Mouse (Mus musculus) kidney, embryonic 15.5 days (tissue): ENCODE data around the gene Mid1. TPM values are rescaled to one million over a fixed set of nuclear protein-coding genes. Genes with fewer than 3 reads are reported as not detected.

Experiments used
- ATAC-seq: fragments of 200-750 bp; cut with Nextera tagmentation; replicated peaks from 2 replicates; pipeline ENCODE4 v1.8.0; 2017; ENCODE audit warnings: moderate TSS enrichment; ENCODE audit not compliant: low FRiP score
- H3K27ac ChIP-seq: fragments of 300-500 bp; sonication (generic); 2 replicates; pipeline ENCODE4 v1.5.1; 2015; ENCODE audit warnings: mild to moderate bottlenecking, inconsistent platforms
- H3K27me3 ChIP-seq: fragments of 300-500 bp; sonication (generic); 2 replicates; pipeline ENCODE4 v1.6.1; 2015; ENCODE audit warnings: inconsistent platforms
- H3K36me3 ChIP-seq: fragments of 300-500 bp; sonication (generic); 2 replicates; pipeline ENCODE4 v1.6.1; 2015; ENCODE audit warnings: inconsistent platforms
- H3K4me1 ChIP-seq: fragments of 300-500 bp; sonication (generic); 2 replicates; pipeline ENCODE4 v1.6.1; 2015; ENCODE audit warnings: inconsistent platforms
- H3K4me2 ChIP-seq: fragments of 300-500 bp; sonication (generic); 2 replicates; pipeline ENCODE4 v1.6.1; 2015; ENCODE audit warnings: moderate library complexity, mild to moderate bottlenecking, inconsistent platforms
- H3K4me3 ChIP-seq: fragments of 300-500 bp; sonication (generic); replicated peaks from 2 replicates; pipeline ENCODE4 v1.5.1; 2015; ENCODE audit warnings: mild to moderate bottlenecking, inconsistent platforms
- H3K9ac ChIP-seq: fragments of 300-500 bp; sonication (generic); 2 replicates; pipeline ENCODE4 v1.6.1; 2015; ENCODE audit warnings: mild to moderate bottlenecking, inconsistent platforms
- H3K9me3 ChIP-seq: fragments of 300-500 bp; sonication (generic); replicated peaks from 2 replicates; pipeline ENCODE4 v1.6.1; 2016; ENCODE audit warnings: inconsistent platforms
- WGBS: fragments of 180-500 bp; shearing (Covaris S2); methylation state at CpG from one replicate; pipeline ENCODE4 v1.1.7; 2015; ENCODE audit warnings: mixed read lengths; 5-methylcytosine and 5-hydroxymethylcytosine counted together
- polyA plus RNA-seq: library from polyadenylated mRNA; unstranded; fragments of >200 nt; fragmentation: Nextera tagmentation; extraction: Ambion mirVana; gene quantifications from 2 replicates; pipeline ENCODE4 v1.2.1, GENCODE M21; 2015

Gene Mid1
- 7.5 and 11.4 TPM in 2 replicates for polyA plus RNA-seq

- Histone ChIP-seq H3K36me3 (no peaks in the 10 kb centered on the region), H3K4me3 (peak within 1 kb of the TSS; percentile 40), H3K27me3 (peaks cover 20% of the 10 kb centered on the region), H3K27ac (no peak within 1 kb of the TSS), H3K9me3 (no peaks in the 10 kb centered on the region), H3K4me1 (no peaks in the 10 kb centered on the region), H3K9ac (no peak within 1 kb of the TSS), H3K4me2 (peak within 1 kb of the TSS; percentile 53)
- peak; percentile 87 for ATAC-seq
- 20% methylated on average over 10 of the region's 10 CpGs for WGBS
Measured at GRCm38 (mm10) chrX:169685131-169685530, at the start of gene Mid1. Mid1 (plus strand) TSS chrX:169685199.

- Histone ChIP-seq H3K4me3 (no peak overlapping the region), H3K27ac (no peak overlapping the region), H3K27me3 (peaks cover 12% of the 10 kb centered on the region; the same call in 1 of the 2 replicates), H3K4me2 (no peak overlapping the region), H3K4me1 (no peaks in the 10 kb centered on the region), H3K9ac (no peak overlapping the region), H3K9me3 (no peaks in the 10 kb centered on the region), H3K36me3 (no peaks in the 10 kb centered on the region)
- ATAC-seq, result no peak
Measured at GRCm38 (mm10) chrX:169673056-169673455, 11.9 kb upstream of the Mid1 start.

- WGBS, result 52% methylated on average over 4 of the region's 4 CpGs
Measured at GRCm38 (mm10) chrX:169676313-169676712, 8.7 kb upstream of the Mid1 start.

GRCm38 (mm10) chrX:169685731-169686130 is 732 bp downstream of the Mid1 start:
- H3K27ac ChIP-seq, result no peak overlapping the region
- 44% methylated on average over 8 of the region's 8 CpGs for WGBS
- H3K4me3 ChIP-seq, result peak overlapping the region; percentile 40
- ATAC-seq, result no peak
- no peaks in the 10 kb centered on the region for H3K36me3 ChIP-seq
- H3K9ac ChIP-seq, result no peak overlapping the region
- peaks cover 20% of the 10 kb centered on the region for H3K27me3 ChIP-seq
- peak overlapping the region; percentile 53 for H3K4me2 ChIP-seq
- H3K9me3 ChIP-seq, result no peaks in the 10 kb centered on the region
- H3K4me1 ChIP-seq, result no peaks in the 10 kb centered on the region

More at GRCm38 (mm10) chrX:169676313-169676712, 8.7 kb upstream of the Mid1 start:
- Histone ChIP-seq H3K9me3 (no peaks in the 10 kb centered on the region), H3K4me2 (no peak overlapping the region), H3K9ac (no peak overlapping the region), H3K4me1 (no peaks in the 10 kb centered on the region), H3K36me3 (no peaks in the 10 kb centered on the region), H3K27ac (no peak overlapping the region), H3K4me3 (no peak overlapping the region), H3K27me3 (peaks cover 8% of the 10 kb centered on the region; the same call in 1 of the 2 replicates)
- ATAC-seq, result no peak

GRCm38 (mm10) chrX:169691217-169691616 is 6.2 kb downstream of the Mid1 start:
- H3K36me3 ChIP-seq, result no peaks in the 10 kb centered on the region
- H3K27ac ChIP-seq, result no peak overlapping the region
- H3K4me2 ChIP-seq, result no peak overlapping the region
- H3K4me3 ChIP-seq, result no peak overlapping the region
- WGBS, result 59% methylated on average over 2 of the region's 2 CpGs
- peaks cover 38% of the 10 kb centered on the region for H3K27me3 ChIP-seq
- ATAC-seq, result peak; percentile 73
- no peaks in the 10 kb centered on the region for H3K9me3 ChIP-seq
- H3K4me1 ChIP-seq, result no peaks in the 10 kb centered on the region
- H3K9ac ChIP-seq, result no peak overlapping the region

GRCm38 (mm10) chrX:169691675-169692074 is 6.7 kb downstream of the Mid1 start:
- Histone ChIP-seq H3K4me1 (no peaks in the 10 kb centered on the region), H3K9ac (no peak overlapping the region), H3K4me3 (no peak overlapping the region), H3K9me3 (no peaks in the 10 kb centered on the region), H3K27ac (no peak overlapping the region), H3K27me3 (peaks cover 41% of the 10 kb centered on the region), H3K4me2 (no peak overlapping the region), H3K36me3 (no peaks in the 10 kb centered on the region)
- WGBS, result 61% methylated on average over 2 of the region's 2 CpGs
- no peak for ATAC-seq

- Histone ChIP-seq H3K4me3 (no peak overlapping the region), H3K27me3 (peaks cover 39% of the 10 kb centered on the region), H3K36me3 (no peaks in the 10 kb centered on the region), H3K27ac (no peak overlapping the region), H3K9ac (no peak overlapping the region), H3K4me1 (no peaks in the 10 kb centered on the region), H3K9me3 (no peaks in the 10 kb centered on the region), H3K4me2 (no peak overlapping the region)
- no peak for ATAC-seq
- 69% methylated on average over 6 of the region's 6 CpGs for WGBS
Measured at GRCm38 (mm10) chrX:169692225-169692909, 7.4 kb downstream of the Mid1 start.

- Histone ChIP-seq H3K36me3 (no peaks in the 10 kb centered on the region), H3K27me3 (peaks cover 50% of the 10 kb centered on the region), H3K4me2 (no peak overlapping the region), H3K27ac (no peak overlapping the region), H3K4me1 (no peaks in the 10 kb centered on the region), H3K9ac (no peak overlapping the region), H3K9me3 (no peaks in the 10 kb centered on the region), H3K4me3 (no peak overlapping the region)
- ATAC-seq, result no peak
- 83% methylated on average over 2 of the region's 2 CpGs for WGBS
Measured at GRCm38 (mm10) chrX:169704016-169704602, 19.1 kb downstream of the Mid1 start.

GRCm38 (mm10) chrX:169723511-169723910 is 38.5 kb downstream of the Mid1 start:
- 83% methylated on average over 1 of the region's 1 CpGs for WGBS
- no peak overlapping the region for H3K9ac ChIP-seq
- no peak for ATAC-seq
- H3K9me3 ChIP-seq, result no peaks in the 10 kb centered on the region
- H3K27me3 ChIP-seq, result peaks cover 26% of the 10 kb centered on the region
- no peak overlapping the region for H3K4me3 ChIP-seq
- no peaks in the 10 kb centered on the region for H3K4me1 ChIP-seq
- no peak overlapping the region for H3K27ac ChIP-seq
- no peaks in the 10 kb centered on the region for H3K36me3 ChIP-seq
- H3K4me2 ChIP-seq, result no peak overlapping the region

GRCm38 (mm10) chrX:169735387-169735969 is 50.5 kb downstream of the Mid1 start:
- H3K27ac ChIP-seq, result no peak overlapping the region
- no peak overlapping the region for H3K4me3 ChIP-seq
- ATAC-seq, result no peak
- no peaks in the 10 kb centered on the region for H3K4me1 ChIP-seq
- no peaks in the 10 kb centered on the region for H3K9me3 ChIP-seq
- H3K9ac ChIP-seq, result no peak overlapping the region
- H3K27me3 ChIP-seq, result peaks cover 26% of the 10 kb centered on the region
- WGBS, result 65% methylated on average over 3 of the region's 3 CpGs
- H3K4me2 ChIP-seq, result no peak overlapping the region
- no peaks in the 10 kb centered on the region for H3K36me3 ChIP-seq

GRCm38 (mm10) chrX:169758001-169758400 is 73.0 kb downstream of the Mid1 start:
- Histone ChIP-seq H3K4me1 (no peaks in the 10 kb centered on the region), H3K36me3 (no peaks in the 10 kb centered on the region), H3K27ac (no peak overlapping the region), H3K4me2 (no peak overlapping the region), H3K9ac (no peak overlapping the region), H3K27me3 (peaks cover 10% of the 10 kb centered on the region), H3K9me3 (no peaks in the 10 kb centered on the region), H3K4me3 (no peak overlapping the region)
- no peak for ATAC-seq
- 75% methylated on average over 3 of the region's 3 CpGs for WGBS

- H3K27ac ChIP-seq, result no peak within 1 kb of the TSS
- H3K4me3 ChIP-seq, result no peak within 1 kb of the TSS
- H3K9me3 ChIP-seq, result no peaks in the 10 kb centered on the region
- peaks cover 12% of the 10 kb centered on the region for H3K27me3 ChIP-seq
- no peak for ATAC-seq
- no peaks in the 10 kb centered on the region for H3K4me1 ChIP-seq
- H3K4me2 ChIP-seq, result no peak within 1 kb of the TSS
- H3K36me3 ChIP-seq, result no peaks in the 10 kb centered on the region
- 88% methylated on average over 3 of the region's 3 CpGs for WGBS
- H3K9ac ChIP-seq, result no peak within 1 kb of the TSS
Measured at GRCm38 (mm10) chrX:169779535-169779934, 94.5 kb downstream of the Mid1 start, which contains the start of gene 4933400A11Rik. 4933400A11Rik (minus strand) TSS chrX:169779635.
